Mouse (Mus musculus): ENCODE results near the gene Gusb.

DNA sequence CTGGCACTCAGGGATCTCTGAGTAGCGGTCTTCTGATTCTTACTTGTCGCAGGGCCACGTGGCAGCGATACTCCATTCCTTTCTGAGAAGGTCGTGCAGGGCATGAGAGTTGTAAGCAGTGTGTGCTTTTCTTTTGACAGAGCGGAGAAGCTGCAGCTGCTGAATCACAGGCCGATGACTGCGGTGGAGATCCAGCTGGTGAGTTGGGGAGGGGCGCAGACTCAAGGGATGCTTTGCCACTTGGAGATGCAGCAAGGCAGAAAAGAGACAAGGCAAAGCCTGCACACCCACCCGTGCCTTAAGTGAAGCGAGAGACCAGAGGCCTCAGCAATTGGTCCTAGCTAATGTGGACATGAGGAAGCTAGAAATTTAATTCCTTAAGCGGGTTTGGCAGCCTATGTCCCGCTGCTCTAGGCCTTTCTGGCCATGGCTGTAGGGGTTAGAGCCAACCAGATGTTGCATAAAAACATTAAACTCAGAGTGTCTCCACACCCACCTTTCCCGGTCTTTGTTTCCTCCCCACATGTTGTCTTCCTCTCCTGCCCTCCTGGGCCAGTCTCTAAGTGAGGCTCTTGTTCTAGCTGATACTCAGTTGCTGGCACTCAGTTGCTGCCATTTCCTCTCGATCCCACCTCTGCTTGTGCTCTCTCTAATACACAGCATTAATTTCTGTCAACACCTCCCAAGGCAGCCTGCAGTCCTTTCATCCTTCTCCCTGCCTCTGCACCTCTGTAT, 46.1 kb upstream of the Gusb start:
- no peak for TF ChIP-seq CTCF (IDR thresholded peaks at IDR 0.05; ENCODE audit: extremely low read depth, insufficient read length, insufficient replicate concordance, low read depth, low read length)
- no peak for TF ChIP-seq POLR2A (IDR thresholded peaks at IDR 0.05; ENCODE audit: low read depth, low read length)

Data from small intestine, adult 2 months (tissue).